Mouse (Mus musculus) mouse trophoblast stem cell (cell line): ENCODE results near the gene Ttc7b.

Experiments
- in situ Hi-C, 2 experiments: fragments of 300-500 bp; cut with MseI, MboI; formaldehyde crosslinking; loops; 2 replicates in 1 of 2; 3 replicates in 1 of 2; pipeline ENCODE4 v1.15.1; 2025

Ttc7b gene

GRCm38 (mm10) chr12:100414717-100415398 is 105.8 kb downstream of the Ttc7b start:
- in situ Hi-C loops = no loop called here

DNA sequence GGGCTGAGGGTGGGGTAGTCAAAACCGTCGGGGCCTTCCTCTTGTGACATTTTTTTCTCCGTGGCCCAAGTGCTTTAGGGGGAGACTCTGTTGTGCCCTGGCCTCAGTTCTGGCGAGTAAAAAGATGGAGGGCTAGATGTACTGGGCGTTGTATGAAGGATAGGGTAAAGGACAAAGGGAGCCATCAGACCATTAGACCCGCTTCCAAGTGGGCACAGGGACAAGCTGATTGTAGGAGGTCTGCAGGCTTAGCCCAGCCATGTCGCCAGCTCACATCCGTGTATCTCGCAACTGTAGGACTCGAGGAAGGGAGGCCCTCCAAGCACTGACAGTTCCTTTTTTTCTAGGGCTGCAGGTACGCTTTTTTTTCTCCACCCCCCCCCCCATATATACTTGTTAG is 111.9 kb downstream of the Ttc7b start:
- in situ Hi-C loops = no loop called here

DNA sequence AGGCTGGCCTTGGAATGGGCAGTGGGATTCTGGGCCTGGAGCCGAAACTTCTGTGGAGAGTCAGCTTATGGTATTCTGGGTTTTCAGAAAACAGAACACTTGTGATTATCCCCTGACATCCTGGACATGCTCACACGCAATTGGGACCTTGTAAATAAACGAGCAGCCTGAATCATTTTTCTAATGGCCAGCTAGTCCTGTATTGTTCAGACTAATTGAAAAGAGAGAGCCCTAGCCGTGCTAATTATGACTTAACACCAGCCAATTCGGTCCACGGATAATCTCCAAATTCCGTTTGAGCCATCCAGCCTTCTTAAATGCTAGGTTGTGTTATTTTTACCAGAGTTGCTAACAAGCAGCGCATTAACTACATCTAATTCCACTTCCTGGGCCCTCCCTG is 112.5 kb downstream of the Ttc7b start:
- in situ Hi-C loops = no loop called here

- in situ Hi-C loops = no loop called here
Observed at GRCm38 (mm10) chr12:100407371-100407770, 113.3 kb downstream of the Ttc7b start.

GRCm38 (mm10) chr12:100406094-100406493 is 114.5 kb downstream of the Ttc7b start:
- in situ Hi-C loops = no loop called here

- in situ Hi-C loops = no loop called here
Observed at GRCm38 (mm10) chr12:100405512-100406030, 115.1 kb downstream of the Ttc7b start.

- in situ Hi-C loops = no loop called here
Observed at GRCm38 (mm10) chr12:100404430-100404829, 116.2 kb downstream of the Ttc7b start.

DNA sequence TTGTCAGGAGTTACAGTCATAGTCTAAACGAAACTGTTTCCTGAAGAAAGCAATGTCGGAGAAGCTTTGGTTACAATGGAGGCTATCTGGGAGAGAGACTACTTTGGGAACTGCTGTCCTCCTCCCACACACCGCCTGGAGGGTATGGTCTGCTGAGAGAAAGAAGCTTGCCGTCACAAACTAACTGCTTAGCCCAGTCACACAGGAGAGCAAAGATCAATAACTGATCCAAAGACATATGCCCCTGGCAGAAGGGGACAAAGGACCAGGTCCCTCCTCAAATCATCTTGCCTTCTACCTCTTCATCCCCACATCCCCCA is 117.7 kb downstream of the Ttc7b start:
- in situ Hi-C loops = no loop called here

- in situ Hi-C loops = no loop called here
Observed at GRCm38 (mm10) chr12:100402296-100403004, 118.2 kb downstream of the Ttc7b start.

DNA sequence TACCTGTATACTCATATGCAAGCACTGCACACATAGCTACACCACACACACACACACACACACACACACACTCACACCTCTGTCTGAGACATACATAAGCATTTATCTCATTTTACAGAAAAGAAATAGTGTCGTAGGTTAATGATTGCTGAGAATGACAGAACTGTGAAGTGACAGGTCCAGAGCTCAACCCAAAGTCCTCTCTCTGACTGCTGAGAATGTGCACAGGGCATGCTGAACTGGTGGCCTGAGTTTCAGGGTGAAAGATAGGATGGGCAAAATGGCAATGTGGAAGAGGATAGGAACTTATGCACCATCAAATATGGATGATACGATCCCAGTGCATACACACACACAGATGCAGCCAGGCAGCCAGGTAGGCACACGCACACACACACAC is 120.5 kb downstream of the Ttc7b start:
- in situ Hi-C loops = no loop called here

DNA sequence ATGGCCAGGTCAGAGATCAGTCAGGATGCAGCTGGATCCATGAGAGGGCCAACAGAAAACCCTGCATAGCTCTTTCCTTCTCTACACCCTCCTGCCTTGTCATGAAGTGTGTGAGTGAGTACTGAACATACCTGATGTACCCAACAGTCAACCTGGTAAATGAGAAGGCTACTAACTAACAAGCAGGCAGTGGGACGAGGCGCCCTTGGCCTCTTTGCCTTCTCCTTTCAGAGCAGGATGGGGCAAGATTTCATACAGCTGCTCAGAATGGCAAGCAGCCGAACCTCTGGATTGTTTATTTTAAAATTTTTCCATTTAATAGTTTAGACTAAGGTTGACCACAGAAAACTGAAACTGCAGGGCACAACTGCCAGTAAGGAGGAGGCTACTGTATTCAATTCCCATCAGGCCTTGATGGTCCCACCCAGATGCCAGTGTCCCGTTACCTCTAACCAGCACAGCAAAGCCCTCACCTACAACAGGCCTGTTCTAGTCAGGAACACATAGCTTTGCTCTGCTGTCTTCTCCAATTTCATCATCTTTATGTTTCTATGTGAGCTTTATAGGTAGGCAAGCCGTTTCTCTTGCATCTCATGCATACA is 121.4 kb downstream of the Ttc7b start:
- in situ Hi-C loops = no loop called here

DNA sequence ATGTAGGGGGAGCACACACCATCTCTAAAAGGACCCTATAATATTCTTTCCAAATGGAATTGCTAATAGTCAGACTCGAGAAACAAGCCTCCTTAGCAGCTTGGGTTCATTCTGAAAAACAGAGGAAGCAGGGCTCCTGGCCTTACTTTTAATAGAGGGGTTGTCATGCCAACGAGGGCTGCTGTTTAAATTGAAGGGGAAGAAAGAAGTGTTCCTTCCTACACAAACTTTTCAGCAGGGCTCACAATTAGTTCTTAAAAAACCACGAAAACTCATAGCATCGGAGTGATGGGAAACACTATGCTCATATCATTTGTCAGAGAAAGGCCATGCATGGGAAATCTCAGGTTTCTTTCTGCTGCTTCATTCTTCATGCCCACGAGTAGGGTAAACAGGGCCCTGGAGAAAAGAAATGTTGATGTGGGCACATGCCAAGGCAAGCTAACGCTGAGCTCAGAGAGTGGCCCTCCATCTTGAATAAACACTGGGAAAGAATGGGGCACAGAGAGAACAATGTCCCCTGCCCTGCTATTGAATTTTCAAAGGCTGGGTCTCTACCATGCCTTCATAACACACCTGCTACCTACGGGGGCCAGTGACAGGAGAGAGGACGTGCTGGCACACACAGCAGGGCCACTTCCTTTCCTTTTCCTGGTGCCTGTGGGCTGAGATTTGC is 122.2 kb downstream of the Ttc7b start:
- in situ Hi-C loops = no loop called here

- in situ Hi-C loops = no loop called here
Observed at GRCm38 (mm10) chr12:100397432-100398146, 123.0 kb downstream of the Ttc7b start.

DNA sequence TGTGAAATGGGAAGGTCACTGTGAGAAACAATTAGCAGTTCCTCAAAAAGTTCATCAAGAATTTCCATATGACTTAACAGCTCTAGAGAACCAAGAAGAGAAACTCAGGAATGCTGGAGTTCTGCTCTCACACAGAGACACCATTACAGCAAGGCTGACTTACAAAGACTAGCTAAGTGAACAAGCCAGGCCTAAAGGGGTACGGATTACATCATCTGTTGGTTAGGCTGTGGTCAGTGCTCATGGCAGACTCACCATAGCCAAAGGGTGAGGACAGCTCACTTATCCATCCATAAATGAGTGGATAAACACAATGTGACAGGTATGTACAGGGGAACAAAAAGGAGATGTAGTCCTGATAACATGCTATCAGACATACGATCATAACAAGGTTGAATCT is 123.8 kb downstream of the Ttc7b start:
- in situ Hi-C loops = no loop called here

GRCm38 (mm10) chr12:100393532-100393931 is 127.1 kb downstream of the Ttc7b start:
- in situ Hi-C loops = no loop called here

DNA sequence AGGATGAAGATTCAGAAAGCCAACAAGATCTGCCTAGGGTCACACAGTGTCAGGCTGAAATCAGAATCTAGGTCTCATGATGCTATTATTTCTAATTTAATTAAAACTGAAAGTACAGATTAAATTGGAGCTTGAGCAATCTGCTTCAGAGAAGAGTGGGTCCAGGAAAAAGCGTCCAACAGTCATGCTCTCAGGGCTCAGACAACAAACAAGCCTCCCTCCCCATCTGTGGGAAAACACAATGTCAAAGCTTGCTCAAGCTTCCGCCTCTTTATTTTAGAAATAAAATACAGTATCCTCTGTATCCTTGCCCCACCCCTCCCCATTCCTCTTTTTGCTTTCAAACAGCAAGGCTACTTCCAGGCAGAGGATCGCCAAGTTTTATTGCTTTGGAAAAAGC is 127.5 kb downstream of the Ttc7b start:
- in situ Hi-C loops = no loop called here

GRCm38 (mm10) chr12:100392466-100392865 is 128.2 kb downstream of the Ttc7b start:
- in situ Hi-C loops = no loop called here

DNA sequence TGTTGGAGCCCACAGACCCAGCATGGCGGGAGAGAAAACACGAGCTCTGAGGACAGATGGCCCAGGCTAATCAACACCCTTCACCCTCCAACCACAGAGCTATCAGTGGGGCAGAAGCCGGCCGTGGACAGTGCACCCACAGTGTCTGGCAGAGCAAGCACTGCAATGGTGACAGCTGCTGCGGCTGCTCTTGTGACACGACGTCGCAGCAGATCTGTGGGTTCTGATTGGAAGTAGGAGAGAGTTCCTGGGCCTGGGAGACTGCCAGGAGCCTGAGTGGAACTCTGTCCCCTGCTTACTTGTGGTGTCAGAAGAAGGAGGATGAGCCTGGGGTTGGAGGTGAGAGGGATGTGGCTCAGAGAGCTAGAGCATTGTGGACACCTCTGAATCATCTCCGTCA is 128.7 kb downstream of the Ttc7b start:
- in situ Hi-C loops = no loop called here

DNA sequence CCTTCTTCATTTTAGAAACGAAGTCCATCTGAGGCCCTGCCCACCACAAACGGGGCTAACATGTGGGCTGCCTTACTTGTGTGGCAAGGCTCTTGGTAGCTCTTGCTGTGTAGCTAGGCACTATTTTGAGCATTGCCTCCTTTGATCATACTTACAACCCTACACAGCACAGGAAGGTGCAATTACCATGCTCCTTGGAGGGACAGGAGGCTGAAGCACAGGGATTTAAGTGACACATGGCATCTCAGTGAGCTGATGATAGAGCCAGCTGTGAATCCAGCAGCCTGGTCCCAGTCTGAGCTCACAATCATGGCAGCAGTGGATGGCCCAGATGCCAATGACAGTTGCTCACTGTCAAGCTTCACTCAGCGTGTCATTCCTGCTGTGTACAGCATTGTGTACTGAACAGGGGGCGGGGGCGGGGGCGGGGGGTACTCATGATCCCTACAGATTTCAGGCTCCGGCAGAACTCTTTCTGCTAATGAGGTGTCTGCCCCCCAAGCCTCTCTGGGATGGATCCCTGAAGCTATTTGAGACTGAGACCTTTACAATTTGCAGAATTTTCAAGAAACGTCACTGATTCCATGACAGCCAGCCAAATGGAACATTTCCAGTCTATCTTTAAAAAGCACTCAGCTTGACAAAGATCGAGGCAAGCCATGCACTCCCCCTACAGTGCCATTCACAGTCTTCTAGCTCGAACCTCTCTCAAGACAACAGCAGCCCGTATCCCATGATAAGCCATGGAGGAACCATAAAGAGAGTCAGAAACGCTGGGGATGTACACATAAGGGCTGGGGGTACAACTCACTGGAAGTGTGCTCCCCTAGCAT is 130.5 kb downstream of the Ttc7b start:
- in situ Hi-C loops = no loop called here

DNA sequence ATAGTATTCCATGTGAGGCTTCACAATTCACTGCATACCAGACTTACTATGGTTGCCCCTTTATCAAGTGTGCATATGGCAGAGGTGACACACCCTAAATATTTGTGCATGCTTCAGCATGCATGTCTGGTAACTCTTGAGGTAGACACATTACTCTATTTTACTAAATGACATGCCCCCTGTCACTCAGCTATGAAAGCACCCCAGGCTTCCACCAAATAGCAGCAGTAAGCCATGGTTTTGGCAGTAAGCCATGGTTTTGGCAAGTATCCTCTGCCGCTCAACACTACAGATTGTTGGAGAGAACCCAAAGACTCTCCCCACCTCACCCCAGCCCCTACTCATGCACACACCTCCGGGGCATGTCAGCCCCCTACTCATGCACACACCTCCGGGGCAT is 134.4 kb downstream of the Ttc7b start:
- in situ Hi-C loops = no loop called here

- in situ Hi-C loops = no loop called here
Observed at GRCm38 (mm10) chr12:100382526-100382925, 138.1 kb downstream of the Ttc7b start.
